Mouse (Mus musculus): ENCODE results near the gene Sdc1.

Sdc1 gene

DNA sequence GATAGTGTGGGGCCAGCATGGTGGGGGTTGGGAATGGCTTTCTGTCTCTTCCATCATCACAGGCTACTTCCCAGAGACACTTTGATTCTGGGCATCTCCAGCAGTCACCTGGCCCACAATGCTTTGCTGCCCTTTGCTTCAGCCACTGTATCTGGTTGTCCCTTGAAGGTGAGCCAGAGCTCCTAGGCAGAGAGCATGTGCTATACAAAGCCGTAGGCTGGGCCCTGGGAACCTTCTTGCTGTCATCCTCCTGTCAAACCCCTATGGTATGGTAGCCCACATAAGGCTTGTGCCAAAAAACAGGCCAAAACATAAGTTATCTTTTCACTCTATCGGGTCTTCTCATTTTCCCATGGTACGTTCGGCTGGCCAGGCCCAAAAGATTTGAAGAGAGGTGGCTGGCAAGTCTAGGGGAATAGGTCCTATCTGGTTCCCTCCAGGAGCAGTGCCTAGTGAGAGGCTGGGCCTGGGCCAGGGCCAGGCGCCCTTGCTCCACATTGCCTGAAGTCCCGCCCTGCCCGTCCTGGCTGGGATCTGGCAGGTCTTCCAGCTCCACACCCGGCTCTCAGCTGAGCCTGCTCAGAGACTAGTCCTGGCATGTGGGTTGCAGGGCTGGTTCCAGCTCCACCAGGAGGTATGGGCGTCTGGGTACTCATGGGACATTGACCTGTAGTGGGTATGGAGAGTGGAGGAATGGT lies 10.7 kb downstream of the Sdc1 start:
- no peak for DNase-seq (ENCODE audit: low read depth, low spot score)

- no peak for DNase-seq (ENCODE audit: low read depth, low spot score)
Measured at GRCm38 (mm10) chr12:8782565-8782964, 11.4 kb downstream of the Sdc1 start.

DNA sequence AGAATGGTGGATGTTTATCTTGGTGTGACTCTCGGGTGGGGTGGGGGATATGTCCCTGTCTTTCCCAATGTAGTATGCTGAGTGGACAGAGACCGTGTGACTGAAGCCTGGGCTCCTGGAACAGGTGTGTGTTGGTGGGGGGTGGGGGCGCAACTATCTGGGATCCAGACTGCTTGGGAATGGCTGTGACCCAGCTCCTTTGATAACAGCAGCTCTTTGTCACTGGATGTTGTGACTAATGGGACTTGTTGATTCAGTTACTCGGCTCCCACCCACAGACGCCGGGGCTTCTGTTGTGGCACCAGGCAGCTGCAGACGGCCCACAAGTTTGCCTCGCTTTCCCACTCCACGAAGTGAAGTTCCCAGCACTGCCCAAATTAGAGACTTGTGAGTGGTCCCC lies 13.1 kb downstream of the Sdc1 start:
- no peak for DNase-seq (ENCODE audit: low read depth, low spot score)

GRCm38 (mm10) chr12:8786476-8786875 lies 15.4 kb downstream of the Sdc1 start:
- no peak for DNase-seq (ENCODE audit: low read depth, low spot score)

- DNase-seq (ENCODE audit: low read depth, low spot score) = no peak
Measured at GRCm38 (mm10) chr12:8786984-8787730, 16.0 kb downstream of the Sdc1 start.

DNA sequence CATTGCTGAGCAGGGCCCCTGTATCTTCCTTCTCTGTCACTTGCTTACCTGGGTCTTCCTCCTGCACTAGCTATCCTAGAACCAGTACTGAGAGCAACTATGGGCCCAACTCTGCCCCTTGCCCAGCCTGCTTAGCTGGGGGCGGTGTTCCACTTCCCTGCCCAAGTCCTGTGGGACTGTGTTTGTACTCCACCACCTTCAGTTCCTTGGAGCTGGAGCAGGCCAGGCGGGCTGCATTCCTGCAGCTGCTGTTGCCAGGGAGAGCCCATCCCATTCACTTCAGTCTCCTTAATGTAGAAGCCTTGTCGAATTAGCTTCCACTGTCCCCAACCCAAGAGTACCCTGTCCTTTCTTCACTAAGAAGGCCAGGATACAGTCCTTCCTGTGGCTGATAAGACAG lies 17.3 kb downstream of the Sdc1 start:
- DNase-seq (ENCODE audit: low read depth, low spot score) = no peak

GRCm38 (mm10) chr12:8790615-8791014 lies 19.5 kb downstream of the Sdc1 start:
- DNase-seq (ENCODE audit: low read depth, low spot score) = no peak

DNA sequence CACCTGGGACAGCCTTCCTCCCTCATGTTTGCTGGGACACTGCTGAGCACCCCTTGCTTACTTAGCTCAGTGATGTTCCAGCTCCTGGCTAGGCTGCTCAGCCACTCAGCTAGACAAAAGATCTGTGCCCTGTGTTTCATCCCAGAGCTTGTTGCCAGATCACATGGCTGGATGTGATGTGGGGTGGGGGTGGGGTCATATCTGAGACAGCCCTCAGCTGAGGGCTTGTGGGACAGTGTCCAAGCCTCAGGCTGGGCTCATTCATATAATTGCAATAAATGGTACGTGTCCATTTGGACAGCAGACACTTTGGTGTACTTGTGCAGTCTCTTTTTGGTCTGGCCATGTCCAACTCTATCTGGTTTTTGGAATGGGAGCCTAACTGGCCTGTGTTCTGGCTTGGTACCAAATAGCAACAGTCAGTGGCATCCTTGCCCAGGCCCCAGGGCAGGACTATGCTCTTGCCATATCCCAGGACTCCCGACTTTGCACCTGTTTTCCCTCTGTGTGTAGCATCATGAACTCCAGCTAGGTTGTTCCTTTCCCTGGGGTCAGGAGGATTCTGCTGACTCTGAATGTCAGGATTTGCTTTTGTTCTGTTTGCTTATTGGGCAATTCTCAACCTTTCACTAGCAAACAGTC lies 22.4 kb downstream of the Sdc1 start:
- DNase-seq (ENCODE audit: low read depth, low spot score) = no peak

GRCm38 (mm10) chr12:8797936-8798335 lies 26.8 kb downstream of the Sdc1 start:
- DNase-seq (ENCODE audit: low read depth, low spot score) = no peak

- no peak for DNase-seq (ENCODE audit: low read depth, low spot score)
Measured at GRCm38 (mm10) chr12:8798486-8799020, 27.4 kb downstream of the Sdc1 start.

DNA sequence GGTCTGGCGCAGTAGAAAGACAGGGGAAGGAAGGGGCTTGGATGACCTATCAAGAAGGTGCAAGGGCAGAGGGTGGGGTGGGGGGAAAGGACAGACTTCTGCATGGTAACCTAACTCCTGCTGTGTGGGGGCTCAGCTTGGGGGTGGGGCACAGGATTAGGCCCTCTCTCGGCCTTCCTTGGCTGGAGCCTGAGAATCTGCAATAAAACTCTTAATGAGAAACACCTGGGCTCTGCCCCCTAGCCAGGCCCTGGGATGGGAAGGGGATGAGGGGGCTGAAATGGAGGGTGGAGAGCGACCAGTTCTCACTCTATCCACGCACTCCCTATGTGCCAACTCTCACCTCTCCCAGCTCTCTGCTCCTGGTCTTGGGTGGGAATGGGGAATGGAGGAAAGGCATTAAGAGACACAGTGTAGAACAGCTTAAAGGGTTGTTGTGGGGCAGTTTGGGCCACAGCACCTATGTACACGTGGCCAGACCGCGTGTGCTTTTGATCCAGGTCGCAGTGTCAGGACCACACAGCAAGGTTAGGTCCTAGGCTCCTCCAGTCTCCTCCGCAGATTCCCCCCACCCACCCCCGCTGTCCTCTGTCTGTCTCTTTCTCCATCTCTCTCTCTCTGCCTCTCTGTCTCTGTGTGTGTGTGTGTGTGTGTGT lies 32.4 kb downstream of the Sdc1 start:
- DNase-seq (ENCODE audit: low read depth, low spot score) = no peak

- DNase-seq (ENCODE audit: low read depth, low spot score) = no peak
Measured at GRCm38 (mm10) chr12:8804077-8804456, 32.9 kb downstream of the Sdc1 start.

DNA sequence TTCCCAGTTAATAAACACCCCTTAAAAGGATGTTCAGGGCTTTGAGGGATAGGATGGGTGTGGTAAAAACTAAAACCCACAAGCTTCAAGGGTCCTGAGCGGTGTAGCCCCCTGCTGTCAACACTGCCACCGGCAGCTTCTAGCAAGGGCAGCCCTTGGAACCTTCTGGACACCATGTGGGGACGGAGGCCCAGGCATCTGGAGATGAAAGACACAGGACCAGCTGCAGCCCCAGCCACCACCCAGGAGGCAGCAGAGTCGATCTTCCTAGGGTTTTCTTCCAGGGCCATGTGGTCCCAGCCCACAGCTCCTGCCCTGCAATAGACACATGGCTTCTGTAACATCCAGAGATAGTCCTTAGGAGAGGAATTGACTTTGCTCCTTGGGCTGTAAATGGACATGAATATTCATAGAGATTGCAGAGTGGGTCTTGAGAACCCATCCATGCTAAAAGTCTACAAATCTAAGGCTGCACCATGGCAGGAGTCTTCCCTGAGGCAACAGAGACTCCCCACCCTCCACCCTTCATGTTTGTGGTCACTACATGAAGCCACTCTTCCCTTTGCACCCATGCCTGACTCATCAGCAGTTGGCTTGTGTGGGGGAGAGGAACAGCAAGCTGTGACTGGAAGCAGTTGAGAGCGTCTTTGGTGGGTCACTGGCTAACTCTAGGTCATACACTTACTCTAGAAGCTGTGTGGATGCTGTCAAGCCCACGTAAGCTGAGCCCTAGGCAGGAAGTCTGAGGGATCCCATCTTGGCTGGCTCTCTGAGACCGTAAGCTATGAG lies 34.0 kb downstream of the Sdc1 start:
- DNase-seq (ENCODE audit: low read depth, low spot score) = no peak

DNA sequence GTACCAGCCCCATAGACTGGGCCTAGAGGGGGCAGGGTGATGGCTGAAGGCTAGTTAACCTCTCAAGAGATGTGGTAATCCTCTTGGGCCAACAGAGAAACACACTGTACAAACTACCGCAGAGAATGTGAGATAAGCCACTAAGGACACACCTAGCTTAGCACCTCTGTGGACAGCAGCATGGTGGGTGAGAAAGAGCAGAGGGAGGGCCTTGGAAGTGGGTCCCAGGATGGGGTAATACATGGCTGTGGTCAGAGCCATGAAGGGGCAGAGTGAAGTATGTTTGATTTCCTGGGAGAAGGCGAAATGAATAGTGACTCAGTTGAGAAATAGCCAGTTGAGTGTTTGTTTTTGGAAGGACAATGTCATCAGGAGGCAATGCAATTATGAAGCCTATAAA lies 38.0 kb downstream of the Sdc1 start:
- DNase-seq (ENCODE audit: low read depth, low spot score) = no peak

DNA sequence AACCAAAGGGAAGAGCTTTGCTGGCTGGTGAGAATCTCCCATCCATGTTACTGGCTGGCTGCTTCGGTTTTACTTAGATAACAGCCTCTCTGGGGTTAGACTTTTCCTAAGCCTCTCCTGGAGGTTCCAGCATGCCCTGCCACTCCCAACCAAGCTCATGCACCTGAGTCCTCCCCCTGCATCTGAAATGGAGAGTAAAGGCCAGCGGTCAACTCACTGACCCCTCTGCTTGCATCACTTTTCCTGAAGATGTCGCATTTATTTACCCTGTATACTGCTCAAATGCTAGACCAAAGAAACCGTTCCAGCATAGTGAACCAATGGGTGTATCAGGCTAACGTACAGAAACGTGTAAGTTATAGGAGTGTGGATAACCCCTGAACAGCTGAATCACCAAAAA lies 38.5 kb downstream of the Sdc1 start:
- no peak for DNase-seq (ENCODE audit: low read depth, low spot score)

- DNase-seq (ENCODE audit: low read depth, low spot score) = no peak
Measured at GRCm38 (mm10) chr12:8810966-8811365, 39.8 kb downstream of the Sdc1 start.

DNA sequence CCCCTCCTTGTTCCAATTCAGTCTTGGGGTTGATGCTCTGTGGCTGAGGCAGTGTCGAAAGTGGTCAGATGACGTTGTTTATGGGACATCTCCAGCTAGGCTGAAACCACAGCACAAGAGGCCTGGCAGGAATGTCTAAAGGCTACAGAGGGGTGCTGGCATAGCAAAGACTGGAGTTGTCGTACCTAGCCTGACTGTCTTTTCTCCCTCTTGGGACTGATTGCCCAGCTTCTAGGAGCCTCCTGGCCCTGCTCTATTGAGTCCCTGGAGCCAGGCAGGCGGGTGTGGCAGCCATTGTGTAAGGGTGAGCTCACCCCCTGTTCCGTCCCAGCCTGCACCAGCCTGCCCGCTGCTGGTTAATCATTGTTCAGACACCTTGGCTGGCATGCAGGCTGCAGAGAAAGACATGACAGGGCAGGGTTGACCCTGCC lies 40.3 kb downstream of the Sdc1 start:
- no peak for DNase-seq (ENCODE audit: low read depth, low spot score)

DNA sequence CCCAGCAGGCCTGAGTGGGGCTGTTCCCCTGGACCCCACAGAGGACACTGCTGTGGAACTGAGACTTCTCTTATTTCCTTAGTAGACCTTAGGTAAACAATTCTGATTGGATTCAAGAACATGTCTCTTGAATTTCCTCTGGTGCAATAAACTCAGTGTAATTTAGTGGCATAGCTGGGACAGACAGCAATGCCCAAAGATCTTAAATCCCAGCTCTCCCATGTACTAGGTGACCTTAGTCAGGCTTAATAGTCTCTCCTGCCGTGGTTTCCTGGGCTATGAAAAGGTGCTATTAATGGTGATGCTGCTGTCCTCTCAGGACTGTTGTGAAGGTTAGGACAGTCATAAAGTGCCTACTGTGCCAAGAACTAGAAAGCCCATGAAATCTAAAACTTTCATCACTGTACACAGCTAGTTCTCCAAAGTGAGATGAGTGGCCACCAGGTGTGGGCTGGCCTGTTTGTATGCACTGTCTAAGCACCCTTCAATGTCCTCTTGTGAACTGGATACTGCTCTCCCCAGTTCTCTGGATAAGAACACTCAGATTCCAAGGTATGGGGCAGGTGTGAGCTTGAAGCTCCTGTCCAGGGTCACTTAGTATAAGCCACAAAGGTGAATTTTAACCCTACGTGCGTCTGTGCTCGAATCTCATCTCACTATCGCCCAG lies 40.9 kb downstream of the Sdc1 start:
- no peak for DNase-seq (ENCODE audit: low read depth, low spot score)

DNA sequence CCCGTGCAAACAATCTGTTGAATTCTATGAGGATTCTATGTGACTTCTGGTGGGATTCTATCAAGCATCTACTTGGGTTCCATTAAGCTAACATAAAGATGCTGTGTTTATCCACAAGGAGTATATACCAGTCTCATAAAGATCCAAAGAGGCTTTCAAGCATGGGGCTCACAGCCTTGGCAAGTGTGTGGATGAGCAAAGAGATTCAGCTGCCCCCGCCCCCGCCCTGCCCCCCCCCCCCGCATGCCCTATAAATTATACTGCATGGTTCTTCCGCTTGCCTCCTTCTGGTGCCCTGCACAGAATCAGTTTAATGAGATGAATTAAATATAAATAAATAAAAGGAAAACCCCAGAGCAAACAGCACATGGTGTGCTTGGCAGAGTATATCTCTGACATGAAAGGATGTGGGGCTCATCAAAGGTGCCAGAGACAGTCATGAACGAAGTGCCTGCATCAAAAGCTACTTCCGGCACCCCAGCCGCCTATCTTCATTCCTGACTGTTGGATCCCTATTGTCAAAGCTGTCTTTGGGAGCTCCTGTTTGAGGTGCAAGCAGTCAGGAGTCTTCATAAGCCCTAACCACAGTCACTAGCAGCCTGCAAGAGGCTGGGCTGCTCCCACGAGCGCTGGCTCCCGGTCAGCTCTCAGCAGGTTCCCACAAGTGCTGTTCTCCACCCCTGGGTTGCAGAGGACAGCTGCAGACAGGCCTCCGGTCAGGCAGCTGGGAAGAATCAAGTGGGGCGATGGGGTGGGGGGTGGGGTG lies 46.5 kb downstream of the Sdc1 start:
- no peak for DNase-seq (ENCODE audit: low read depth, low spot score)

DNA sequence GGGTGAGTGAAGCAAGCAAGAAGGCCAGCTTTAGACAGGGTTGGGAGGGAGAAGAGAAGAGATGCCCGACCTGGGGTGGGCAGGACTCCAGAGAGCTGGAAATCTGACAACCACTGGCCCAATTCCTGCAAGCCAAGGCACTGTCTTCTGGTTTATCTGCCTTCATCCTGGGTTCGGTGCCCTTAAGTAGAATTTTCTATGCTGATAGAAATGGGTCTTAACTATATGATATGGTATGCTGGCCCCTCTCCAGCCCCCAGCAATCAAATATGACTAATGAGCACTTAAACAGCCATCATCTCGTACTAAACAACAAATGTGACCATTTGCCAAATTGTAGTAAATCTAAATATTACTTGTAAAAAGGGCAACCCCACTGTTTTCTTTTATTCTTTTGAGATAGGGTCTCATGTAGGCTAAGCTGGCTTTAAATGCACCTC lies 47.1 kb downstream of the Sdc1 start:
- DNase-seq (ENCODE audit: low read depth, low spot score) = no peak
